Mouse (Mus musculus) heart, postnatal 10 days (tissue): ENCODE results near the gene Kdm4b. TPM values are rescaled to one million over a fixed set of nuclear protein-coding genes. Genes with fewer than 3 reads are reported as not detected.

Source experiments
- DNase-seq, 2 experiments: peaks; one replicate each; pipeline ENCODE4 v3.0.0; 2021
- intact Hi-C: fragments of 180-260 bp; cut with DNase I; formaldehyde crosslinking; loops from one replicate; pipeline ENCODE4 v1.15.1; 2025
- microRNA-seq, 2 experiments: library from miRNA; unstranded; fragments of <30 nt; microRNA quantifications; one replicate each; pipeline ENCODE4 v1.2.0; 2022
- total RNA-seq, 2 experiments: library from RNA; stranded (reverse); gene quantifications; 2 replicates each; pipeline ENCODE4 v1.2.3; 2021

Gene Kdm4b
- total RNA-seq, 2 experiments from 2014 or later, result 42.4 to 44.9 TPM

- intact Hi-C loops, result no loop called here
- DNase-seq, result no peak
These were observed 94.2 kb downstream of the Kdm4b start for GRCm38 (mm10) chr17:56420022-56420421.

GRCm38 (mm10) chr17:56424726-56425583, 99.1 kb downstream of the Kdm4b start:
- DNase-seq, result peak; percentile 34 to 39

DNA sequence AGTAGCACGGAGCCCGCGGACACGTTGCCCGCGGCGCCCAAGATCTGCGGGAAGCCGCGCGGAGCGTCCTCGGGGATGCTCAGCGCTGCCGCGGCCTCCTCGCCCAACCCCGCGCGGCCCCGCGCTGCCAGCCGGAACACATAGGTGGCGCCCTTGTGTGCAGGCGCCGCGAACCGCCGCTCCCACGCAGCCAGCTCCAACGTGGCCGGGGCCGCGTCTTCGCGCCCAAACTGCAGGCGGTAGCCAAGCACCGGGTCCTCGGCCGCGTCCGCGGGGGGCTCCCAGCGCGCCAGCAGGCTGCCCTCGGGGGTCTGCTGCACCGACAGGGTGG, 99.7 kb downstream of the Kdm4b start:
- intact Hi-C loops, result no loop called here
- peak; percentile 88 to 90 for DNase-seq

More at GRCm38 (mm10) chr17:56424726-56425583, 99.1 kb downstream of the Kdm4b start:
- intact Hi-C loops, result no loop called here

DNA sequence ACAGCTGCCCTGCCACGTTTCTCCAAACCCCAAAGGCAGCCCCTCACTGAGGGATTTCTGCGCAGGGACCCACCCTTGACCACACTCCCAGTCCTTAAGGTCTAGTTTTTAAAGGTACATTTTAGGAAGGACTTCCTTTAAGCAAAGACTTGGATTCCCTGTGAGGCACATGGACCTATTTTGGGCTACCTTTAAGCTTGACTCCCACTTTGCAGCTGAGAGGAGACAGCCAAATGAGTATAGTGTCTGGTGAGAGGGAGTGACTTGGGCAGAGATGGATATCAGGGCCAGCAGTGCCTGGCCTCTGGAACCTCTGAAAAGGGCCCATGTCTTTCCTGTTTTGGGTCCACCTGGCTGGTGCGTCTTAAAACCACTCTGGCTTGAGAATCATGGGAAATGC, 100.1 kb downstream of the Kdm4b start:
- intact Hi-C loops, result loop anchor here (2.0 kb wide), 1 partner anchor 53 kb away; no protein-coding TSS in a partner anchor
- no peak for DNase-seq

GRCm38 (mm10) chr17:56427857-56428256, 102.0 kb downstream of the Kdm4b start:
- intact Hi-C loops, result loop anchor here (2.0 kb wide), 1 partner anchor 51 kb away; no protein-coding TSS in a partner anchor
- no peak for DNase-seq

DNA sequence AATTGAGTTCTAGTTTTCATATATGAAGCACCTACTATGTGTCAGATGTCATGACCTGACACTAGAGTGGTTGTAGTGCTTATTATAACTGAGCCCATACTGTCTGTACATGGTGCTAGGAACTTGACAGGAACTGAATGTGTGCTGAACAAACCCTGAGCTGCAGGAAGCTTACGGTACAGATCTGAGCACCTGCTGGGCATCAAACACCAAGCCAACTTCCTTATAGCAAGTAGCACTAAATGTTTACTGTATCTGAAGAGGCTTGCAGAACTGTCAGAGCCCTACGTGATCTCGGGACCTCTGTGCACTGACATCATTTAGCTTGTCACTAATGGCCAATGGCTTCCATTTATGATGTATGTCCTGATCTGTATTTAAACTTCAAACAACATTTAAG, 105.7 kb downstream of the Kdm4b start:
- no peak for DNase-seq
- intact Hi-C loops, result no loop called here

DNA sequence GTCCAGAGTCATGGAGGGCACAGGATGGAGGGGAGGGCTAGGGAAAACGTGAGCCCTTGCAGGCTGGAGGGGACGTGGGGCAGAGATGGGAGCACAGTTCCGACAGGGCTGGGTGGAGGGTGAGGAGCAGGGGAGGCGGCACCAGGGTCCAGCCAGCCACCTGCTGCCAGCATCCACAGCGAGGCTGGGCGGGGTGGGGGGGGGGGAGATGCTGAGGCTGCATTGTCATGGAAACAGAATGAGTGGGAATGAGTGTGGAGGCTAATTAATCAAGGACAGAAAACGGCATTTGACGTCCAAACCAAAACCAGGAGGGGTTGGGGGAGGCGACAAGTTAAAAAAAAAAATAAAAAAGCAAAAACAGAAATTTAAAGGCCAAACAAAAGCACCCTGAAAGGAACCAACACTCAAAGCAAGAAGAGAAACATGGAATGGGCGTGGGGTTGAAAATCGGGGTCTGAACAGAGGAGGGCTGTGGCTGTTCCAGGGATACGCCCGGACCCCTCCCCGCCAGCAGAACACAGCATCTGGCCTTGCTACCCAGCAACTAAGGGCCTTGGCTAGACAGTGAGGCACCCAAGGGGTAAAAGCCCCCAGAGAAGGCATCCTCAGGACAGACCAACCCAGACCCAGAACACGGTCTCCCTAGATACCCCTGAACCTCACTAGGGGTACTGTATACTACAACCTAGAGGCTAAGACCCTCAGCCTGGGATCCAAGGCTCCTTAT, 114.0 kb downstream of the Kdm4b start:
- intact Hi-C loops, result no loop called here
- no peak for DNase-seq

DNA sequence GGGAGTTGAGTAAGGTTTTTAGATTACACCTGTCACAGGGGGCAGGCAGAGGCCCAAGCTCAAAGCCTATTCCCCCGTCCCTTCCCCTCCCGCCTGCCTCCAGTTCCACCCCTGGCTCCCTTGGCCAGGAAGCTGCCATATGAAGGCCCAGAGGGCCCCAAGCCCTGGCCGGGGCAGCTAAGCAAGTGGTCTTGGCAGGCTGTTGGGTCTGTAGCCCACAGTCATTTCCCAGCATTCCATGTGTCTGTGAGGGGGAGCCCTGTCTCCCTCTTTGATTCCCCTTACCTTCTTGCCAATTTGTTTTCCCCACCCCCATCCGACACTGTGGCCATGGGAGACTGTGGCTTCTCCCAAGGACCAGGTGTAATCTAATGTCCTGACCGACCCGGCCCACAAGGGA, 116.5 kb downstream of the Kdm4b start:
- no peak for DNase-seq
- intact Hi-C loops, result no loop called here

GRCm38 (mm10) chr17:56443341-56443795, 117.5 kb downstream of the Kdm4b start:
- intact Hi-C loops, result no loop called here
- no peak for DNase-seq

DNA sequence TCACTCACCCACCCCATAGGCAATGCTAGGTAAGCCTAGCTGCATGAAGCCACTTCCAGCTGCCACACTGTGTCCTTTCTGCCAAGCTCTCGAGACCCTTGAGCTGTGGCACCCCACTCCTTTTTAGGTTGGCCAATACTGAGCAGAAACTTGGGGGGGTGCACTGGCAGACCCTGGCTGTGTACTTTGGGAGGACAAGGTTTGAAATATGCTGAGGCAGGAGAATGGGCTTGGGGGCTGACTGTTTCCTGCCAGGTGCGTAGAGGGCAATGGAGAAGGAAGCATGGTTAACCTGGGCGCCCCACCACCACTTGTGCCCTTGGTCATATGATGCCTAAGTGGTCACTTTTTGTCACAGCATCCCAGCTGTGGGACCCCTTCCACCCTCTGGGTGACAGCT, 118.9 kb downstream of the Kdm4b start:
- DNase-seq, result no peak
- intact Hi-C loops, result no loop called here

- DNase-seq, result no peak
- intact Hi-C loops, result no loop called here
These were observed 119.5 kb downstream of the Kdm4b start for GRCm38 (mm10) chr17:56445397-56445796.

- DNase-seq, result no peak
- intact Hi-C loops, result no loop called here
These were observed 121.9 kb downstream of the Kdm4b start for GRCm38 (mm10) chr17:56447716-56448115.

Small RNAs within 50 kb of the gene (microRNA-seq; reads per million reads assigned to microRNA genes)
- gene Mir6977, result 0 reads per million in 2 experiments

Other genes starting within 250 kb of the Kdm4b start
- 10 to 100 TPM; 38.9 to 42.2 TPM for gene Hdgfl2, start 246.4 kb upstream of the Kdm4b start, total RNA-seq
- gene Plin4, start 216.3 kb upstream of the Kdm4b start, total RNA-seq, result 100 to 1,000 TPM in 1 of 2 experiments, 10 to 100 TPM in 1; 80.9 to 155 TPM
- gene Plin5, start 208.5 kb upstream of the Kdm4b start, total RNA-seq, result 100 to 1,000 TPM; 126 to 166 TPM
- gene Lrg1, start 204.1 kb upstream of the Kdm4b start, total RNA-seq, result 10 to 100 TPM; 12.6 to 25.2 TPM
- gene Sema6b, start 185.7 kb upstream of the Kdm4b start, total RNA-seq, result 10 to 100 TPM; 11.3 to 13.7 TPM
- 1 to 10 TPM; 5.8 to 8.4 TPM for gene Tnfaip8l1, start 163.6 kb upstream of the Kdm4b start, total RNA-seq
- 10 to 100 TPM; 36.6 to 40.3 TPM for gene Mydgf, start 142.1 kb upstream of the Kdm4b start, total RNA-seq
- gene Dpp9, start 107.2 kb upstream of the Kdm4b start, total RNA-seq, result 10 to 100 TPM; 29.1 to 33.3 TPM
- 10 to 100 TPM; 81.5 to 94.9 TPM for gene Fem1a, start 69.3 kb upstream of the Kdm4b start, total RNA-seq
- gene Ticam1, start 49.3 kb upstream of the Kdm4b start, total RNA-seq, result 10 to 100 TPM; 11.6 to 12.7 TPM
- gene Plin3, start 33.2 kb upstream of the Kdm4b start, total RNA-seq, result 10 to 100 TPM; 67.0 to 81.9 TPM
- gene Arrdc5, start 25.8 kb upstream of the Kdm4b start, total RNA-seq, result not detected
- 10 to 100 TPM; 21.6 to 23.3 TPM for gene Uhrf1, start 22.7 kb upstream of the Kdm4b start, total RNA-seq
- 10 to 100 TPM; 87.3 to 92.3 TPM for gene Ptprs, start 150.4 kb downstream of the Kdm4b start, total RNA-seq
- gene Znrf4, start 186.4 kb downstream of the Kdm4b start, total RNA-seq, result not detected
- gene Gm20219, start 228.3 kb downstream of the Kdm4b start, total RNA-seq, result under 1 TPM in 1 of 2 experiments, not detected in 1; 0.60 TPM